13 mouse cellular contexts compared by ENCODE assay signal in the genomic region with DNA sequence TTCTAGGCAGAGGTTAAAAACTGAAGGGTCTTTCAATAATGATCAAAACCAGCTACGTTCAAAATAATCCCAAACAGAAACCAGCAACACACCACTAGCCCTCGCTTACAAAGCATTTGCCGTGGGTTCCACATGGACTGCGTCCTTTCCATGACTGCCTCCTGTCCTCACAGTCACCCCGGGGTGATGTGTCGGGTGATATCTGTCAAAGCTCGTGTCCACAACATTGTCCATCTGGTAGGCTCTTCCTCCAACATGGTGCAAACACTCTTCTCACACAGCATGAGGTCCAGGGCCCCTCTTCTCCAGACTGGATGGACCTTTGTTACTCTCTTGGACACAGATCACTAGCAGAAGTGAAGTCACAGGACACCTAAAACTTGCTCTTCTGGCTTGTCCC.
"Had no signal": no experiment of that assay in that cellular context is flagged by ENCODE, and none has a peak within 500 bp of the region (broad histone marks: within the 10 kb centered on the region; RNA-seq: fewer than 3 reads in every experiment).

No protein-coding gene starts in this region.

- H3K36me3 ChIP-seq: intestine, embryonic 15.5 days; liver, embryonic 15.5 days; midbrain, embryonic 12.5 days; neural tube, embryonic 15.5 days had no signal

- H3K27me3 ChIP-seq: intestine, embryonic 15.5 days; kidney, embryonic 15.5 days; liver, embryonic 15.5 days; midbrain, embryonic 12.5 days; neural tube, embryonic 15.5 days had no signal

- H3K4me2 ChIP-seq: intestine, embryonic 15.5 days; kidney, embryonic 15.5 days; liver, embryonic 11.5 days; liver, embryonic 15.5 days; midbrain, embryonic 12.5 days; neural tube, embryonic 15.5 days had no signal

- DNase-seq: kidney, adult 18-20 months; kidney, postnatal 25 days; thymus, postnatal 4 days had no signal

- H3K27ac ChIP-seq: intestine, embryonic 15.5 days; kidney, embryonic 15.5 days; left cerebral cortex, adult 2 months; limb, embryonic 10.5 days; liver, embryonic 15.5 days; midbrain, embryonic 12.5 days; neural tube, embryonic 15.5 days; stomach, postnatal 0 days had no signal

- H3K4me3 ChIP-seq: intestine, embryonic 15.5 days; kidney, embryonic 15.5 days; left cerebral cortex, adult 2 months; limb, embryonic 10.5 days; liver, embryonic 15.5 days; midbrain, embryonic 12.5 days; neural tube, embryonic 15.5 days had no signal

- ATAC-seq: intestine, embryonic 15.5 days; midbrain, embryonic 16.5 days had no signal

- H3K9ac ChIP-seq: intestine, embryonic 15.5 days; kidney, embryonic 15.5 days; liver, embryonic 15.5 days; midbrain, embryonic 12.5 days; neural tube, embryonic 15.5 days had no signal

- H3K9me3 ChIP-seq: intestine, embryonic 15.5 days; kidney, embryonic 15.5 days; limb, embryonic 10.5 days; liver, embryonic 15.5 days; midbrain, embryonic 12.5 days; neural tube, embryonic 15.5 days had no signal
